In the genomic region with DNA sequence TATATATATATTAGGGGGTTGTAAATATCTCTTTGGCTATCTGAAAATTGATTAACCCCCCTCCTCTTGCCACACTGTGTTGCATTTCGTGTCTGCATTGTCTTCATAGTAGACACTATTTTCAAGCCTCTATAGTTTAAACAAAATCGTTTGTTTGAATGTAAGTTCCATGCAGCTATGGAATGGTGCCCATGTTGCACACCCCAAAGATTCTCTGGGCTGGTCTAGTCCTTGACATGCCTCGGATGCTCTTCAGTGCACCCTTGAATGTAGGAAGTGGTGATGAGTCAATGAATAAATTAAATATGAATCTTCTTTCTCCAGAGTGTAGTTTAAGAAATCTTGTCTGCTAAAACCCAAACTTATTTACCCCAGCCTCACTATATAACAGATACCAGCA, we compare ENCODE assay signal across 27 mouse cellular contexts. TPM values are rescaled to one million over a fixed set of nuclear protein-coding genes. Genes with fewer than 3 reads are reported as not detected.
DNase-seq lines count a peak whose midpoint lies in the region; ATAC-seq and TF ChIP-seq lines count a peak whose summit lies in the region.
"Had no signal": no experiment of that assay in that cellular context is flagged by ENCODE, and none has a peak within 500 bp of the region (broad histone marks: within the 10 kb centered on the region; RNA-seq: fewer than 3 reads in every experiment).

No protein-coding gene starts in this region.

- no peaks in the 10 kb centered on the region for H3K36me3 ChIP-seq in hindbrain, embryonic 10.5 days
- no peaks in the 10 kb centered on the region for H3K36me3 ChIP-seq in hindbrain, embryonic 16.5 days (ENCODE audit: control insufficient read depth, insufficient read depth, low read length)
- H3K36me3 ChIP-seq in midbrain, embryonic 11.5 days (ENCODE audit: control insufficient read depth, insufficient read depth, low read length), result no peaks in the 10 kb centered on the region
- no peaks in the 10 kb centered on the region for H3K36me3 ChIP-seq in midbrain, embryonic 15.5 days (replicated peaks)
- no peaks in the 10 kb centered on the region for H3K36me3 ChIP-seq in forebrain, embryonic 14.5 days (ENCODE audit: control insufficient read depth, insufficient read depth, low read length)
- H3K36me3 ChIP-seq: heart, embryonic 10.5 days; heart, embryonic 15.5 days; kidney, embryonic 15.5 days; limb, embryonic 13.5 days; lung, embryonic 15.5 days had no signal

- H3K27me3 ChIP-seq in hindbrain, embryonic 10.5 days (ENCODE audit: insufficient read depth, poor library complexity, severe bottlenecking), result peaks cover 96% of the 10 kb centered on the region
- peaks cover 28% of the 10 kb centered on the region for H3K27me3 ChIP-seq in hindbrain, embryonic 16.5 days (replicated peaks; ENCODE audit: control insufficient read depth, insufficient read depth, low read length)
- H3K27me3 ChIP-seq in midbrain, embryonic 11.5 days (ENCODE audit: control insufficient read depth, insufficient read depth, low read length), result peaks cover 88% of the 10 kb centered on the region
- H3K27me3 ChIP-seq in midbrain, embryonic 15.5 days (replicated peaks), result peaks cover 62% of the 10 kb centered on the region
- peaks cover 28% of the 10 kb centered on the region; the same call in 1 of the 2 replicates for H3K27me3 ChIP-seq in forebrain, embryonic 14.5 days (replicated peaks; ENCODE audit: control insufficient read depth, insufficient read depth, low read length)

- DNase-seq in hindbrain, embryonic 10.5 days (ENCODE audit: low spot score), result no peak
- no peak for DNase-seq in midbrain, embryonic 11.5 days (ENCODE audit: low spot score, missing footprints)
- DNase-seq in brain, embryonic 14.5 days (ENCODE audit: low read depth), result peak; percentile 53
- no peak for DNase-seq in forebrain, embryonic 14.5 days (ENCODE audit: low spot score)
- DNase-seq in embryo, embryonic 11 days, result no peak
- DNase-seq in ovary, postnatal 14 days (ENCODE audit: low spot score), result no peak
- DNase-seq: adrenal gland, postnatal 14 days; cerebellum, adult 11-12 months; cerebellum, adult 9-11 months; gastrocnemius, postnatal 14 days; kidney, adult 11 months; right cerebral cortex, postnatal 14 days; thymus, postnatal 4 days had no signal

- WGBS in hindbrain, embryonic 10.5 days, result 8% methylated on average over 3 of the region's 3 CpGs
- 6% methylated on average over 3 of the region's 3 CpGs for WGBS in hindbrain, embryonic 16.5 days
- WGBS in midbrain, embryonic 11.5 days, result 4% methylated on average over 3 of the region's 3 CpGs
- 8% methylated on average over 3 of the region's 3 CpGs for WGBS in midbrain, embryonic 15.5 days
- 1% methylated on average over 3 of the region's 3 CpGs for WGBS in forebrain, embryonic 14.5 days

- H3K9ac ChIP-seq in hindbrain, embryonic 16.5 days (ENCODE audit: low read depth, low read length), result no peak overlapping the region
- no peak overlapping the region for H3K9ac ChIP-seq in midbrain, embryonic 11.5 days (ENCODE audit: low read length)
- no peak overlapping the region for H3K9ac ChIP-seq in midbrain, embryonic 15.5 days
- H3K9ac ChIP-seq in forebrain, embryonic 14.5 days (ENCODE audit: low read length), result no peak overlapping the region
- H3K9ac ChIP-seq: heart, embryonic 15.5 days; kidney, embryonic 15.5 days; limb, embryonic 13.5 days; lung, embryonic 15.5 days had no signal

- H3K9me3 ChIP-seq in hindbrain, embryonic 10.5 days, result no peaks in the 10 kb centered on the region
- no peaks in the 10 kb centered on the region for H3K9me3 ChIP-seq in hindbrain, embryonic 16.5 days (ENCODE audit: control insufficient read depth, low read length)
- H3K9me3 ChIP-seq in midbrain, embryonic 11.5 days (ENCODE audit: control insufficient read depth, low read length), result no peaks in the 10 kb centered on the region
- no peaks in the 10 kb centered on the region for H3K9me3 ChIP-seq in midbrain, embryonic 15.5 days
- H3K9me3 ChIP-seq in forebrain, embryonic 14.5 days (replicated peaks; ENCODE audit: control insufficient read depth, low read length), result no peaks in the 10 kb centered on the region
- H3K9me3 ChIP-seq: heart, embryonic 10.5 days; heart, embryonic 15.5 days; kidney, embryonic 15.5 days; limb, embryonic 13.5 days; lung, embryonic 15.5 days had no signal

- peaks cover 56% of the 10 kb centered on the region for H3K4me1 ChIP-seq in hindbrain, embryonic 10.5 days (replicated peaks)
- peaks cover 7% of the 10 kb centered on the region for H3K4me1 ChIP-seq in hindbrain, embryonic 16.5 days (ENCODE audit: control insufficient read depth, insufficient read depth, low read depth, low read length)
- peaks cover 27% of the 10 kb centered on the region for H3K4me1 ChIP-seq in midbrain, embryonic 11.5 days (ENCODE audit: control insufficient read depth, insufficient read depth, low read length)
- peaks cover 32% of the 10 kb centered on the region for H3K4me1 ChIP-seq in midbrain, embryonic 15.5 days
- peaks cover 33% of the 10 kb centered on the region for H3K4me1 ChIP-seq in forebrain, embryonic 14.5 days (ENCODE audit: control insufficient read depth, insufficient read depth, low read length)

- no peak for ATAC-seq in hindbrain, embryonic 16.5 days
- ATAC-seq in midbrain, embryonic 11.5 days (ENCODE audit: low FRiP score), result no peak
- no peak for ATAC-seq in midbrain, embryonic 15.5 days (replicated peaks)
- no peak for ATAC-seq in forebrain, embryonic 14.5 days

- peak overlapping the region; percentile 75; the same call in 1 of the 2 replicates for H3K27ac ChIP-seq in hindbrain, embryonic 10.5 days
- no peak overlapping the region for H3K27ac ChIP-seq in hindbrain, embryonic 16.5 days (ENCODE audit: low read depth, low read length)
- peak overlapping the region; percentile 32; the same call in 1 of the 2 replicates for H3K27ac ChIP-seq in midbrain, embryonic 11.5 days (ENCODE audit: low read depth, low read length)
- no peak overlapping the region for H3K27ac ChIP-seq in midbrain, embryonic 15.5 days
- H3K27ac ChIP-seq in forebrain, embryonic 14.5 days (ENCODE audit: low read depth, low read length), result peak overlapping the region; percentile 85
- H3K27ac ChIP-seq: heart, embryonic 10.5 days; heart, embryonic 15.5 days; kidney, embryonic 15.5 days; left cerebral cortex, adult 2 months; limb, embryonic 13.5 days; lung, embryonic 15.5 days had no signal

- TF ChIP-seq POLR2A in brain, embryonic 14.5 days (IDR thresholded peaks at IDR 0.05; ENCODE audit: borderline replicate concordance, extremely low read depth, insufficient read depth, insufficient read length, poor library complexity, severe bottlenecking), result no peak

- no peak overlapping the region for H3K4me3 ChIP-seq in hindbrain, embryonic 10.5 days
- H3K4me3 ChIP-seq in hindbrain, embryonic 16.5 days (ENCODE audit: low read length), result no peak overlapping the region
- no peak overlapping the region for H3K4me3 ChIP-seq in midbrain, embryonic 11.5 days (ENCODE audit: low read depth, low read length)
- no peak overlapping the region for H3K4me3 ChIP-seq in midbrain, embryonic 15.5 days
- no peak overlapping the region for H3K4me3 ChIP-seq in forebrain, embryonic 14.5 days (ENCODE audit: low read depth, low read length)
- H3K4me3 ChIP-seq: erythroblast, embryonic 14.5 days; left cerebral cortex, adult 2 months had no signal

- TF ChIP-seq CTCF in brain, embryonic 14.5 days (IDR thresholded peaks at IDR 0.05; ENCODE audit: borderline replicate concordance, extremely low read depth, insufficient read depth, insufficient read length), result no peak

- no peak overlapping the region for H3K4me2 ChIP-seq in hindbrain, embryonic 16.5 days (ENCODE audit: low read length)
- H3K4me2 ChIP-seq in midbrain, embryonic 11.5 days, result 0 out of 2 replicates have a peak overlapping the region, but pooled peaks have one; percentile 14
- H3K4me2 ChIP-seq in midbrain, embryonic 15.5 days, result no peak overlapping the region
- H3K4me2 ChIP-seq in forebrain, embryonic 14.5 days (ENCODE audit: low read length), result peak overlapping the region; percentile 54; the same call in 1 of the 2 replicates

RNA-seq across cellular contexts. Expression of gene Neurog2, which starts 6.4 kb away (rescaled TPM):
- 19.9 and 50.0 TPM in 2 replicates for polyA plus RNA-seq in hindbrain, embryonic 10.5 days (2016; fragmentation: Nextera tagmentation; extraction: Ambion mirVana)
- polyA plus RNA-seq in hindbrain, embryonic 16.5 days (2015; fragmentation: Nextera tagmentation; extraction: Ambion mirVana), result 2.4 and 3.4 TPM in 2 replicates
- 76.0 and 77.7 TPM in 2 replicates for polyA plus RNA-seq in midbrain, embryonic 11.5 days (2014; fragmentation: Nextera tagmentation; extraction: Ambion mirVana)
- 15.1 and 16.5 TPM in 2 replicates for polyA plus RNA-seq in midbrain, embryonic 15.5 days (2015; fragmentation: Nextera tagmentation; extraction: Ambion mirVana)
- polyA plus RNA-seq in brain, embryonic 14.5 days (2012; rRNA removed), result 46.1 and 99.1 TPM in 2 replicates
- 80.6 and 88.7 TPM in 2 replicates for polyA plus RNA-seq in forebrain, embryonic 14.5 days (2014; fragmentation: Nextera tagmentation; extraction: Ambion mirVana)
- polyA plus RNA-seq: embryonic facial prominence, embryonic 14.5 days; erythroblast, embryonic 14.5 days; heart, embryonic 15.5 days; kidney, embryonic 15.5 days; limb, embryonic 13.5 days; liver, embryonic 11.5 days; liver, embryonic 16.5 days; lung, embryonic 15.5 days; small intestine, adult 2 months; thymus, postnatal 0 days had no signal

Comparison
In these comparisons a context has a peak if more than half of its experiments do, and no peak if none do; other contexts are left out.
1. H3K27ac ChIP-seq: peak in hindbrain, embryonic 10.5 days (single experiment), midbrain, embryonic 11.5 days (single experiment) and forebrain, embryonic 14.5 days (single experiment); none in hindbrain, embryonic 16.5 days (single experiment) and midbrain, embryonic 15.5 days (single experiment).
2. H3K4me2 ChIP-seq: peak in midbrain, embryonic 11.5 days (single experiment) and forebrain, embryonic 14.5 days (single experiment); none in hindbrain, embryonic 16.5 days (single experiment) and midbrain, embryonic 15.5 days (single experiment).